Mouse (Mus musculus): ENCODE results near the gene Smim6. TPM values are rescaled to one million over a fixed set of nuclear protein-coding genes. Genes with fewer than 3 reads are reported as not detected.

Smim6 gene
- polyA plus RNA-seq, 1 experiment from 2014 or later, result 4.8 TPM

DNA sequence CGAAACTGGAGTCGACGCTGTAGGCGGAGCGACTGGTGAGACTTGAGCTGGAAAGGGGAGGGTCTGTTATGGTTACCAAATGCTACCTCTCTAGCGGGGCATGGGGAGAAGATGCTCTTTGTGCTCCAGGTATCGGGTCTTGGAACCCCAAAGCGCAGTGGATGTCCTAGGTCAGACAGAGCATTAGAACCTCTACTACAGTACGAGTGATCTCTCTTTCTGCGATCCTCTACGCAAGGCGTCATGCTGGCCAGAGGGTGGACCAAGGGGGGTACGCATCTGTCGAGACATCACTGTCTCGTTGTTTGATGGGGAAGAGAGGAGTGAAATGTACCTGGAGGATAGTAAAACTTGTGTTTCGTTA, 21.9 kb downstream of the Smim6 start:
- no peak for DNase-seq (ENCODE audit: low spot score)

DNA sequence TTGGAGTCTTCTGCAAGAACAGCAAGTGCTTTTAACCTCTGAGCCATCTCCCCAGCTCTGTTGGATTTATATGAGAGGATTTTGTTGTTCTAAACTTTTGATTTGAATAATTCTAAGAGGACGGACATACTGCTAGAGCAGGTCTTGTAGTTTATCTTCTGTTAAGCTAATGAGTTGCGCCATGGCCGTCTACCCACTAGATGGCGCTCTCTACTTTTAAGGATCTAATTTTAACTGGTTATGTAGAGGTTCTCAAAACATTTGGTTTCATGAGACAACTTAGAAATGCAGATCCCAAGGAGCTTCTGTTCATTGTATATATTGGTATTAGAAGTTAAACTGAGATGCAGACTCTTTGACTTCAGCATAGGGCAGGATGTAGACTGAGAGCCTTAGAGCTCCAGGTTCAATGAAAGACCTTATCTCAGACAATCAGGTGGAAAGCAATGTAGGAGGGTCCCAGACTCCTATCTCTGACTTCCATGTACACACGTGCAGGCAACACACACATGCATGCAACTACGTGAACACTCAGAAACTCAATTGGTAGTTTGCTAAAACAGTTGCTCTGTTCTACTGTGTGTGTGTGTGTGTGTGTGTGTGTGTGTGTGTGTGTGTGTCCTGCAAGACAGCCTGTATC, 28.0 kb downstream of the Smim6 start:
- DNase-seq (ENCODE audit: low spot score), result peak; percentile 84

DNA sequence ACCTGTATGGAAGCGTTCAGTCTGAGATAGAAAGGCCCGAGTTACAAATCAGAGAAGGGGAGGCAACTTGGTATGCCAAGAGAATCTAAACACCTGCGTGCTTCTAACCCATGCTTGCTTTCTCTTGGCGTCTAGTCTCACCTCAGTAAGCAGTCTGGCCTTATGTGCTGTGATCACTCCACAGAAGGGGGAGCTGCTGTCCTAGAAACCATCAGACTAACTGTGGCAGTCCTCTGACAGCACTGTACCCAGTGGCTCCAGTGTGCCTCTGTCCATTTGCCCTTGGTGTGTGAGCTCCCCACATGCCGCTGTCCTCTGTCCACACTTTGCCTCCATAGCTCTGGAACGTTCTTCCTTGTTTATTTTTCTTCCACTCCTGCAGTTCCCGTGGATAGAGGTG, 30.2 kb downstream of the Smim6 start:
- DNase-seq (ENCODE audit: low spot score), result no peak

DNA sequence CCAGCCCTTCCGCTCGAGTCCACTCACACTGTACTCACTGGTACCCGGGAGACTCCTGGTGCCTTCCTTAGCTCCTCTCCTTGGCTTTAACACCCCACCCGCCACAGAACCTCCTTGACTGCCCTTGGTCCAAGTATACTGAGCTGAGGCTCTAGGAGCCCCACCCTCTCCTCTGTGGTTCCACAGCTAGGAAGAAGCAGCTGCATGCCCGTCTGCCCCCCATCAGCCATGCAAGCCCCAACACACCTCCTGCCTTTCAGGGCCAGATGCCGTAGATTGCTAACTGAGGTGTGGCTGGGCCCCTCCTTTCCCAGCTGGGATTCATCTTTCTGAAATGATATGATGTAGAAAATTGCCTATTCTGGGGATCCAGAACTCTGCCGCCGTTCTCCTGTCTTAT, 33.4 kb downstream of the Smim6 start:
- no peak for DNase-seq (ENCODE audit: low spot score)

DNA sequence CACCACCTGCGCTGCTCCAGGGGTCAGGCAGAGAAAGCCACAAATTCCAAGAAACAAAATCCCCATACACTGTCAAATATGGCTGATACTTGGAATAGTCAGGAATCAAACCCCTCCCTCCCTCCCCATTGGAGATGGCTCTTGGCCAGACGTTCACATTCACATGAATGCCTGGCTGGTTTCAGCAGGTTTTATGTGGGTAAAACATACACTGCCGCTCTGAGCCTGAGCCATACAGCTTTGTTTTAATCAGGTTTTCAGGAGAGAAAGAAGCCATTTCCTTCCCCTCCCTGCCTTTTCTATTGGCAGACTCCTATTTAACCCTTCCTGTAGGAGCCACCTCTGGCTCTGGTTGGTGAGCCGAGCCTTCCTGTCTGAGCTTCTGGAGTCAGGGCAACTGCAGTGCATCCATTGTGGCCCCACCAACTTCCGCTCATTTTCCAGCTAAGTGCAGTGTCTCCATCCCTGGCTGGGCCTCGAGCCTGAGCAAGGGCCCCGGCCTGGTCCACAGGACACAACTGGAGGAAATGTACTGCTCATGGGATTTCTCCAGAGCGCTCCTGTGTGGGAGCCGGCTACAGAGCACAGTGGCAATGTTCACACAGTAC, 34.5 kb downstream of the Smim6 start:
- DNase-seq (ENCODE audit: low spot score), result no peak

DNA sequence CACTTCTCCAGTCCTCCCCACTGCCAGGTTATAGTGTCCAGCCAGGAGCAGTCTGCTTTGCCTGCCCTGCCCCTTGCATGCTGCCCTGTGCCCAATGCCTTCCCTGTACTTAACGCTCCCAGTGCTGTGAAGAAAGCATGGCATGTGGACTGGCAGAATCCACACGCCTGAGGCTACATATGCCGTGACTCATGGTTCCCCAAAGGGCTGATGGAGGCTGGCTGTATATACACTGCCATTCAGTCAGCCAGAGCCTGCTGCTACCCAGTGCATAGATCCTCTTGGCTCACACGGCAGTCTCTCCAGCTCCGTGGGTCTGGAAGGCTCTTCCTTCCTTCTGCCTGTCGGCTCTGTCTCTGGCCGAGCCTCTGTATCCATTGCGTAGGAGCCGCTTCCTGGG, 36.5 kb downstream of the Smim6 start:
- no peak for DNase-seq (ENCODE audit: low spot score)

DNA sequence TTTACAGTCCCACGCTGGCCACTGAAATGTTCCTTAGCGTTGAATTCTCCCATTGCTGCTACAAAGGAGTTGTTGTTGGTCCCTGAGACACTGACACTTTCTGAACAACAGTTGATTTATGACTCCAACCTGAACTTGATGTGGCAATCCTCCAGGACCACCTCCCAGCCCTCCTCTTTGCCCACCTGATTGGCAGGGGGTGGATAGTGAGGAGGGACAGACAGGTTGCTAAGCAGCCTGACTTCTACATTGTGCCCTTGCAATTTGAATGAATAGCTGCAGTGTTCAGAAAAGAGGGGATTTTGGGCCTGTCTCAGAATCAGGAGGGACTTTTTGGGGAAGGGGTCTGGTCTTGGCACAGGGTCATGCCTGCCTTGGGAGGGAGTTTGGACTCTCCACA, 38.9 kb downstream of the Smim6 start:
- DNase-seq (ENCODE audit: low spot score), result no peak

DNA sequence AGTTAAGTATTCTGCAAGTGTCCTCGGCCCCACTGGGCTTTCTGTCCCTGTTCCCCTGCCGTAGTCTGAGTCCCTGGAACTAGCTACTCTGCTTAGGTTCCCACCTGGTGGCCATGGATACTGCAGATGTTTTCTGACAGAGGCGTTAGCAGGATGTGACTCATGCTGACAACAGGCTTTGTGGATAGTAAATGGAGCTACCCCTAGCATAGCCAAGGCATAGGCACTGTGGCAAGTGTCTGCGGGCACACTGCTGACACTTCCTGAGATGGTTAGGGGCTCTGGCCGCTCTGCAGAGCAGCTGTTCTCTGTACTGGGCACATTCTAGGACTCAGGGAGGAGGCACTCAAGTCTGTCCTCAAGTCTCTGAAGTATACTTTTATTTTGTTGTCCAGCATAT, 42.9 kb downstream of the Smim6 start:
- no peak for DNase-seq (ENCODE audit: low spot score)

DNA sequence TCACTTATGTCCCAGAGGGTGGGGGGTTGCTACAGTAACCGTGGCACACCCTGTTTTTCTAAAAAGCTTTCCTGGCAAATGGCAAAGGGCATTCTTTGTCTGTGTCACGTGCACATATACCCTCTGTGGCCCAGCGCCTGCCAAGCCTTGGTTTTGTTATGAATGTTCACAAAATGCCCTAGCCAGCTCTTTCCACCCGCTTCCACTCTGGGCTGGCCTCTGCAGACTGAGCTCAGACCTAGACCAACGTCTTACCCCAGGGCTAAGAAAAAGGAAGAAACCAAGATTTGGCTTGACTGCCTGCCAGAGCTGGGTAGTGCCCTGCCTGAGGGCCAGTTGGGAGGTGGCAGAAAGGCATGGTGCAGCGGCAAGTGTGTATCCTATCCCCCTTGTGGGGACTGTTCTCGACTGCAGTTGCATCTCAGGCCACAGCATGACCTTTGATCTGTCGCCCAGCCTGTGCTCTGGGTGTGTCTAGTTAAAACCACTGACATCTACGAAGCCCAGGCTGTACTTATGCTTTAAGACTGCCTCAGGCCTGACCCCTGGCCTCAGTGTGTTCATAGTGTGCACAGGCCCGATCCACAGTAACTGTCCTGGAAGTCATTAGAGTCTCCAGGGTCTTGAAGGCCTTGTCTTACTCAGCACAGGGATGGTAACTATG, 43.5 kb downstream of the Smim6 start:
- no peak for DNase-seq (ENCODE audit: low spot score)

DNA sequence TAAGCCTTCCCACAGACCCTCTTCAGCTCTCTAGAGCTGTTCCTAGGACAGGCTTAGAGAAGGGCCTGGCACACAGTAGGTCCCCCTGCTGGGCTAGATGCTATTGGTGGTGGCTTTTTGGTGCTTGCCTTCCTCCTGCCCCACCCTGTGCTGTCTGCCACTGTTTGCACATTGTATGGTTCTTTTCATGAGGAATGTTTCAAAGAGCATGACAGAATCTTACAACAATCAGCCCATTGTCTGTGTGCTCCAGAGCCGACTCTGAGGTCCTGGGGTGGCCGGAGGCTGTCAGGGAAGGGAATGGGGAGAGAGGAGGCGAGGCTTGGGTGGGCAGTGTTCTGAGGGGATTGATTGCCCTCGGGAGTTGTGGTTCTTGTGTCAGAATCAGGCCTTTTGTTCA, 44.6 kb downstream of the Smim6 start:
- no peak for DNase-seq (ENCODE audit: low spot score)

DNA sequence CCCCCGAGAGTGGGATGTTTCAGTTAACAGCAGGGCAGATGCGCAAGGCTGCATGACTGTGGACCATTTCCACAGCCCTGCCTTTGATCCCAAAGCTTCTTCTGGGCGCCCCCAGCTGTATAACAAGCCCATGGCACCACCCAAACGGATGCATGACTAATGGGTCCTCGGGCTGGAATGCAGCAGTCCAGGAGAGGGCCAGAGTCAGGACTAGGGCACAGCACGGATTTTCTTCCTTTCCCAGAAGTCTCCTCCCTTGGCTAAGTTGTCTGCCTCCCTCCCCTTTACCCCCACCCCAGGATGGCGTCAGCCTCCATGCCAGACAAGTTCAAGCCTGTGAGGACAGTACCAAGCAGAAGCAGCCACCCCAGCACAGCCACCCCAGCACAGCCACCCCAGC, 46.2 kb downstream of the Smim6 start:
- no peak for DNase-seq (ENCODE audit: low spot score)

DNA sequence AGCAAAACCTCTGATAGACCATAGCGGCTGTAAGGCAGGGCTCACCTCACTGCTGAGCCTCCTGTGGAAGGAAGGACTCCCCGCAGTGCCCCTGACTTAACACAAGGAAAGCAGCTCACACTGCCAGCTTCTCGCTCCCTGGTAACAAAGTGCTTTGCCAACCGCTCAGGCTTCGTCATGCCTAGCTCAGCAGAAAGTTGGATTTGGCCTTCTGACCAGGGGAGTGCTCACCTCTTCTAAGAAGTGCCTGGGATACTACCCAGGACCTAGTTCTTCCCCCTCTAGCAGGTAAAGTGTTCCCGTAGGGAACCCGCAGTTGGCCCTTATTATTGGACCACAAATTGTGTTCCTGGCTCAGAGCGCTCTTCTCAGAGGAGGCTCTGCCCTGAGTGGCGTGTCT, 47.2 kb downstream of the Smim6 start:
- DNase-seq (ENCODE audit: low spot score), result no peak

DNA sequence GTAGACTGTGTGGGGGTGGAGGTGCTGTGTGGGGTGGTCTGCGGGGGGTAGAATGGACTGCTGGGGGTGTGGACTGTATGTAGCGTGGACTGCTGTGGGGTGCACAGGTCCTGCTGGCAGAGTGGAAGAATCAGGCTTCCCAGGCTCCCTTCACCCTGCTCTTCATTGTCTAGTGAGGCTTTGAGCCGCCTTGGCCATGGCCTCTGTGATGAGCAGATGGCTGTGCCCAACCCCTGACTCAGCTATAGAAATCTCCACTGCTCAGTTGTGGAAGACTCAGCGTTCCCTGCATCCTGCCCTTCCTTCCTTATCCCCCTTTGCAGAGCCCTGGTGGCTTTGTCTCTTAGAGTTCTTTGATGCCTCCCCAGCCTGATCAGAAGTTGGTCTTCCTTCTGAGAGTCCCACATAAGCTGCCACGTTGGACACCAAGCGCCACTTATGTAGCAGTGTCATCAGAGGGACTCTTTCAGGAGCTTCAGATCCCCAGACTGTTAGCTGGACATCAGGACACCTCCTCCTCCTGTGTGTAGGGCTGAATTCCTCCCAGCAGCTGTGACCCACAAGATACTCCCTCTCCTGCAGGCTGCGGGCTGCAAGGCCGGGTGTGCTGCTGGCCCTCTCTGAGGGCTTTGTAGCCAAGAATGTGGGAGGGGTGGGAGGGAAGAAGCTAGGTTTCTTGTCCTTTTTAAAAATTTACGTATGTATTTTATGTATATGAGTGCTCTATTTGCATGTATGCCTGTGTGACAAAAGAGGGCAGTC, 51.0 kb downstream of the Smim6 start:
- DNase-seq (ENCODE audit: low spot score), result no peak

Other genes with a start within 250 kb of the Smim6 start
- gene Grb2, start 203.4 kb upstream of the Smim6 start, polyA plus RNA-seq (2015; fragmentation: Nextera tagmentation; extraction: Ambion mirVana), result 143 and 144 TPM in 2 replicates
- gene Tmem94, start 146.6 kb upstream of the Smim6 start, polyA plus RNA-seq (2015; fragmentation: Nextera tagmentation; extraction: Ambion mirVana), result 8.3 and 9.5 TPM in 2 replicates
- gene Caskin2, start 98.4 kb upstream of the Smim6 start, polyA plus RNA-seq (2015; fragmentation: Nextera tagmentation; extraction: Ambion mirVana), result 3.5 and 3.7 TPM in 2 replicates
- gene Tsen54, start 97.3 kb upstream of the Smim6 start, polyA plus RNA-seq (2015; fragmentation: Nextera tagmentation; extraction: Ambion mirVana), result 23.4 and 23.5 TPM in 2 replicates
- gene Llgl2, start 88.0 kb upstream of the Smim6 start, polyA plus RNA-seq (2015; fragmentation: Nextera tagmentation; extraction: Ambion mirVana), result 15.6 and 15.7 TPM in 2 replicates
- 1.4 and 1.5 TPM in 2 replicates for gene Myo15b, start 53.6 kb upstream of the Smim6 start, polyA plus RNA-seq (2015; fragmentation: Nextera tagmentation; extraction: Ambion mirVana)
- gene Smim5, start 12.1 kb upstream of the Smim6 start, polyA plus RNA-seq (2015; fragmentation: Nextera tagmentation; extraction: Ambion mirVana), result 35.4 and 39.8 TPM in 2 replicates
- 47.2 and 48.8 TPM in 2 replicates for gene Sap30bp, start 21.3 kb downstream of the Smim6 start, polyA plus RNA-seq (2015; fragmentation: Nextera tagmentation; extraction: Ambion mirVana)
- 16.8 and 18.9 TPM in 2 replicates for gene Recql5, start 21.5 kb downstream of the Smim6 start, polyA plus RNA-seq (2015; fragmentation: Nextera tagmentation; extraction: Ambion mirVana)
- gene Itgb4, start 62.7 kb downstream of the Smim6 start, polyA plus RNA-seq (2015; fragmentation: Nextera tagmentation; extraction: Ambion mirVana), result 7.8 TPM in 2 replicates
- gene Galk1, start 100.7 kb downstream of the Smim6 start, polyA plus RNA-seq (2015; fragmentation: Nextera tagmentation; extraction: Ambion mirVana), result 182 and 188 TPM in 2 replicates
- 2,823 and 2,911 TPM in 2 replicates for gene H3f3b, start 115.9 kb downstream of the Smim6 start, polyA plus RNA-seq (2015; fragmentation: Nextera tagmentation; extraction: Ambion mirVana)
- gene Unk, start 118.3 kb downstream of the Smim6 start, polyA plus RNA-seq (2015; fragmentation: Nextera tagmentation; extraction: Ambion mirVana), result 20.5 and 22.9 TPM in 2 replicates
- 32.4 and 34.7 TPM in 2 replicates for gene Unc13d, start 165.9 kb downstream of the Smim6 start, polyA plus RNA-seq (2015; fragmentation: Nextera tagmentation; extraction: Ambion mirVana)
- gene Wbp2, start 175.0 kb downstream of the Smim6 start, polyA plus RNA-seq (2015; fragmentation: Nextera tagmentation; extraction: Ambion mirVana), result 75.1 and 97.4 TPM in 2 replicates
- gene Trim47, start 215.2 kb downstream of the Smim6 start, polyA plus RNA-seq (2015; fragmentation: Nextera tagmentation; extraction: Ambion mirVana), result 10.8 and 10.9 TPM in 2 replicates
- 2.6 and 3.1 TPM in 2 replicates for gene Trim65, start 219.1 kb downstream of the Smim6 start, polyA plus RNA-seq (2015; fragmentation: Nextera tagmentation; extraction: Ambion mirVana)
- 65.0 and 68.8 TPM in 2 replicates for gene Mrpl38, start 226.9 kb downstream of the Smim6 start, polyA plus RNA-seq (2015; fragmentation: Nextera tagmentation; extraction: Ambion mirVana)